Mouse (Mus musculus) megakaryocyte-erythroid progenitor cell, adult 5-6 weeks (primary cell): ENCODE measurements around the gene Zdhhc20. TPM values are rescaled to one million over a fixed set of nuclear protein-coding genes. Genes with fewer than 3 reads are reported as not detected.

Experiments
- total RNA-seq, 2 experiments: library from RNA; stranded (forward) in 1 of 2; stranded (reverse) in 1 of 2; fragments of 200-1000, 215-1000 nt in 1 of 2; fragments of >200 nt in 1 of 2; fragmentation: Nextera tagmentation in 1 of 2; gene quantifications; 2 replicates each; pipeline ENCODE4 v1.2.3; 2014 to 2017

Gene Zdhhc20
- total RNA-seq, 2 experiments from 2014 or later, result 15.2 to 16.8 TPM

Other genes with a start within 250 kb of the Zdhhc20 start
- gene Xpo4, start 224.8 kb downstream of the Zdhhc20 start, total RNA-seq (2014; fragmentation: Nextera tagmentation), result 48.5 and 56.7 TPM in 2 replicates
- gene Xpo4, start 224.8 kb downstream of the Zdhhc20 start, total RNA-seq (2017), result 61.1 and 69.0 TPM in 2 replicates
- gene Gm49361, start 144.2 kb downstream of the Zdhhc20 start, total RNA-seq (2014; fragmentation: Nextera tagmentation), result not detected in 2 replicates
- gene Gm49361, start 144.2 kb downstream of the Zdhhc20 start, total RNA-seq (2017), result not detected in 2 replicates
- 6.3 and 11.0 TPM in 2 replicates for gene Lats2, start 131.9 kb downstream of the Zdhhc20 start, total RNA-seq (2014; fragmentation: Nextera tagmentation)
- gene Lats2, start 131.9 kb downstream of the Zdhhc20 start, total RNA-seq (2017), result 2.4 and 3.2 TPM in 2 replicates
- 172 and 187 TPM in 2 replicates for gene Sap18, start 92.1 kb downstream of the Zdhhc20 start, total RNA-seq (2014; fragmentation: Nextera tagmentation)
- gene Sap18, start 92.1 kb downstream of the Zdhhc20 start, total RNA-seq (2017), result 28.6 and 29.8 TPM in 2 replicates
- gene Ska3, start 64.1 kb downstream of the Zdhhc20 start, total RNA-seq (2014; fragmentation: Nextera tagmentation), result 20.4 and 27.5 TPM in 2 replicates
- 23.6 and 26.2 TPM in 2 replicates for gene Ska3, start 64.1 kb downstream of the Zdhhc20 start, total RNA-seq (2017)
- 85.5 and 155 TPM in 2 replicates for gene Mrpl57, start 64.0 kb downstream of the Zdhhc20 start, total RNA-seq (2014; fragmentation: Nextera tagmentation)
- gene Mrpl57, start 64.0 kb downstream of the Zdhhc20 start, total RNA-seq (2017), result 70.6 and 73.8 TPM in 2 replicates
- gene Micu2, start 109.0 kb upstream of the Zdhhc20 start, total RNA-seq (2014; fragmentation: Nextera tagmentation), result 28.9 and 32.4 TPM in 2 replicates
- 73.5 and 107 TPM in 2 replicates for gene Micu2, start 109.0 kb upstream of the Zdhhc20 start, total RNA-seq (2017)
- gene Fgf9, start 180.3 kb upstream of the Zdhhc20 start, total RNA-seq (2014; fragmentation: Nextera tagmentation), result not detected in 2 replicates
- not detected in 2 replicates for gene Fgf9, start 180.3 kb upstream of the Zdhhc20 start, total RNA-seq (2017)